Mouse (Mus musculus) WW6 (cell line): ENCODE measurements around the gene Lrrtm4.
A peak's percentile ranks its signal among the peaks of the same experiment; 100 is the strongest.

Experiments
- DNase-seq: peaks from one replicate; pipeline ENCODE4 v3.0.0-alpha.2; 2013; ENCODE audit warnings: low read depth, low spot score

Lrrtm4 gene

GRCm38 (mm10) chr6:80704183-80704582 is 685.5 kb downstream of the Lrrtm4 start:
- DNase-seq = no peak

- DNase-seq = no peak
These were observed 701.8 kb downstream of the Lrrtm4 start for GRCm38 (mm10) chr6:80720468-80720867.

DNA sequence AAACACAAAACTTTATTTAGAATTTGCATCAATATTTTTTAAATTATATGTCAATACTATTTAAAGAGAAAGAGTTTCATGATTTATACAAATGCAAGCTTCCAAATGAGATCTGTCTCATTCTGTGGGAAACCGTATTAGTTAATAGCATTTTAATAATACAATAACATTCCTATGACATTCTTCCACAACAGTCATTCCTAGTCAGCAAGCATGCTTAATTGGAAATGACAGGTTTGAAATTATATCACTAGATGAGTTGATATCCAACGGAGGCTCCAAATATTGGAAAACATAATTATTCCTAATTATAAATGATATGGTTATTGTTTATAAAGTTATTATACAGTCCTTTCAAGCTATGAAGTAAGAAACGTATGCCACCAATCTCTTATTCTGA is 714.7 kb downstream of the Lrrtm4 start:
- DNase-seq = no peak

- no peak for DNase-seq
These were observed 732.1 kb downstream of the Lrrtm4 start for GRCm38 (mm10) chr6:80750769-80751168.

- DNase-seq = no peak
These were observed 742.0 kb downstream of the Lrrtm4 start for GRCm38 (mm10) chr6:80760641-80761204.

DNA sequence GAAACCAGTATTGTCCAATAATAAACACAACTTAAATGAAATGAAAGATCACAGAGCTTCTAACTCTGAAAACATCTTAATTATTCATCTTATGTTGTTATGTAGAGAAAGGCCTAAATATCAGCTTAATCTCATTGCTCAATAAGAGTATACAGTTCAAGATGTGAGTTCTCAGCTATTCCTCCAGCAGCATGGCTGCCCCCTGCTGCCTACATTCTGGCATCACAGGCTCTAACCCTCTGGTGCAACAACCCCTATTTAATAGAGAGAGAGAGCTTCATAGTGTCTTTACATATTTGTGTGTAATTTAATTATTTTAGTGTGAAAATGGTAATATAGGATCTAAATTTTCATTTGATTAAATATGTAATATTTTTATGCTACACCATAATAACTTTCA is 767.6 kb downstream of the Lrrtm4 start:
- DNase-seq = peak; percentile 3

GRCm38 (mm10) chr6:80823753-80824152 is 805.1 kb downstream of the Lrrtm4 start:
- DNase-seq = no peak

- DNase-seq = no peak
These were observed 821.1 kb downstream of the Lrrtm4 start for GRCm38 (mm10) chr6:80839784-80840183.

- DNase-seq = no peak
These were observed 826.6 kb downstream of the Lrrtm4 start for GRCm38 (mm10) chr6:80845294-80845693.

DNA sequence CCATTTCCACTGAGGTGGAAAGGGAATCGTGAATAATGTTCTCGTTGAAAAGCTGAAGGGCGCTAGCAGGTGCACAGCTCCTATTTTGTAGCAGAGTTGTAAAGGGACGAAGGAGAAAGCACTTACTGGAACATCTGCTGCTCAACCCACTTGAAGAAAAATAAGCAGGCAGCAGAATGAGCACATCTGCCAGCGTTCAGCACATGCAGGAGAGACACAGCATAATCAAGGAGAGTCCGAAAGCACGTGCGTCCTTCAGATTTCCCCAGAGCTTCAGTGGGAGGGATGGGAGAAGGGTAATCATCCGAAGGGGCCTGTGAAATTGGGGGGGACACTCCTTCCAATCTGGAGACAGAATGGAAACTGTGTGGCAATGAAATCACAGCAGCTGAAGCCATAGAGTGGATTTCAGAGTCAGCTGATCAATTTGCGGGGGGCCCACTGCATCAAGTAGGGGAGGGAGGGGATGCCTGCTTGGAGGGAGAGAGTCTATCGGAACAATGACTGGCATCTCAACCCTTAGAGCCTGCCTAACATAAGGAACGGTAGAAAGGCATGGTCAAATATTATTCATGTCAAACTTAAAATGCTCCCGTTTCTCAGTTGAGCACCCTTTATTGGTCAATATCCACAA is 838.4 kb downstream of the Lrrtm4 start:
- no peak for DNase-seq
